Mouse (Mus musculus) adrenal gland, postnatal 10 days (tissue): ENCODE measurements around the gene Syndig1. TPM values are rescaled to one million over a fixed set of nuclear protein-coding genes. Genes with fewer than 3 reads are reported as not detected.

Experiments used
- DNase-seq: peaks from one replicate; pipeline ENCODE4 v3.0.0; 2021; ENCODE audit warnings: mixed read lengths
- total RNA-seq, 2 experiments: library from RNA; stranded (reverse); gene quantifications; 2 replicates each; pipeline ENCODE4 v1.2.3; 2021

Gene Syndig1
- total RNA-seq, 2 experiments from 2014 or later = 1.7 to 2.3 TPM

- DNase-seq = no peak
These were observed 44.3 kb downstream of the Syndig1 start for GRCm38 (mm10) chr2:149873346-149873745.

GRCm38 (mm10) chr2:149877954-149878353, 48.9 kb downstream of the Syndig1 start:
- no peak for DNase-seq

GRCm38 (mm10) chr2:149887634-149888033, 58.6 kb downstream of the Syndig1 start:
- no peak for DNase-seq

GRCm38 (mm10) chr2:149891647-149892046, 62.6 kb downstream of the Syndig1 start:
- DNase-seq = no peak

- no peak for DNase-seq
These were observed 67.3 kb downstream of the Syndig1 start for GRCm38 (mm10) chr2:149896337-149896736.

GRCm38 (mm10) chr2:149899615-149900014, 70.6 kb downstream of the Syndig1 start:
- no peak for DNase-seq

- peak; percentile 49 for DNase-seq
These were observed 71.6 kb downstream of the Syndig1 start for GRCm38 (mm10) chr2:149900606-149901005.

- DNase-seq = no peak
These were observed 75.4 kb downstream of the Syndig1 start for GRCm38 (mm10) chr2:149904405-149904804.

- no peak for DNase-seq
These were observed 77.7 kb downstream of the Syndig1 start for GRCm38 (mm10) chr2:149906694-149907093.

- no peak for DNase-seq
These were observed 88.2 kb downstream of the Syndig1 start for GRCm38 (mm10) chr2:149917162-149917561.

- no peak for DNase-seq
These were observed 94.5 kb downstream of the Syndig1 start for GRCm38 (mm10) chr2:149923561-149923960.

- DNase-seq = no peak
These were observed 96.9 kb downstream of the Syndig1 start for GRCm38 (mm10) chr2:149925911-149926310.

GRCm38 (mm10) chr2:149927001-149927400, 98.0 kb downstream of the Syndig1 start:
- no peak for DNase-seq

- DNase-seq = no peak
These were observed 98.5 kb downstream of the Syndig1 start for GRCm38 (mm10) chr2:149927481-149927880.

GRCm38 (mm10) chr2:149929986-149930385, 101.0 kb downstream of the Syndig1 start:
- no peak for DNase-seq

GRCm38 (mm10) chr2:149931111-149931510, 102.1 kb downstream of the Syndig1 start:
- no peak for DNase-seq

GRCm38 (mm10) chr2:149932095-149932494, 103.1 kb downstream of the Syndig1 start:
- peak; percentile 35 for DNase-seq

GRCm38 (mm10) chr2:149933247-149933898, 104.4 kb downstream of the Syndig1 start:
- peak; percentile 5 for DNase-seq

GRCm38 (mm10) chr2:149934139-149934538, 105.1 kb downstream of the Syndig1 start:
- no peak for DNase-seq

- peak; percentile 22 for DNase-seq
These were observed 109.8 kb downstream of the Syndig1 start for GRCm38 (mm10) chr2:149938829-149939228.

- no peak for DNase-seq
These were observed 110.6 kb downstream of the Syndig1 start for GRCm38 (mm10) chr2:149939586-149939985.

GRCm38 (mm10) chr2:149950641-149951040, 121.6 kb downstream of the Syndig1 start:
- no peak for DNase-seq

GRCm38 (mm10) chr2:149971014-149971413, 142.0 kb downstream of the Syndig1 start:
- DNase-seq = no peak

- DNase-seq = peak; percentile 82
These were observed 144.6 kb downstream of the Syndig1 start for GRCm38 (mm10) chr2:149973583-149973982.
